Mouse (Mus musculus): ENCODE data around the gene Cux1. TPM values are rescaled to one million over a fixed set of nuclear protein-coding genes. Genes with fewer than 3 reads are reported as not detected.

Cux1 gene
- polyA plus RNA-seq, 1 experiment from 2014 or later = 82.3 TPM

GRCm38 (mm10) chr5:136521656-136522055 lies 45.6 kb downstream of the Cux1 start:
- peaks cover under 1% of the 10 kb centered on the region; the same call in 1 of the 2 replicates for H3K36me3 ChIP-seq
- no peak for ATAC-seq (ENCODE audit: insufficient number of reproducible peaks, insufficient read depth, low FRiP score, low TSS enrichment, low read depth)
- no peak overlapping the region for H3K9ac ChIP-seq (replicated peaks)
- H3K4me2 ChIP-seq = no peak overlapping the region
- no peaks in the 10 kb centered on the region for H3K9me3 ChIP-seq
- H3K4me1 ChIP-seq (replicated peaks) = peaks cover 23% of the 10 kb centered on the region
- no peak overlapping the region for H3K27ac ChIP-seq
- H3K27me3 ChIP-seq = no peaks in the 10 kb centered on the region
- H3K4me3 ChIP-seq (replicated peaks) = no peak overlapping the region
- WGBS = 89% methylated on average over 3 of the region's 3 CpGs

- H3K4me1 ChIP-seq (replicated peaks) = peaks cover 25% of the 10 kb centered on the region
- no peak overlapping the region for H3K9ac ChIP-seq (replicated peaks)
- no peak for ATAC-seq (ENCODE audit: insufficient number of reproducible peaks, insufficient read depth, low FRiP score, low TSS enrichment, low read depth)
- H3K4me3 ChIP-seq (replicated peaks) = no peak overlapping the region
- no peaks in the 10 kb centered on the region for H3K27me3 ChIP-seq
- 91% methylated on average over 3 of the region's 3 CpGs for WGBS
- H3K9me3 ChIP-seq = no peaks in the 10 kb centered on the region
- no peak overlapping the region for H3K27ac ChIP-seq
- no peak overlapping the region for H3K4me2 ChIP-seq
- H3K36me3 ChIP-seq = no peaks in the 10 kb centered on the region; the same call in 1 of the 2 replicates
Observed at GRCm38 (mm10) chr5:136518648-136519437, 48.4 kb downstream of the Cux1 start.

- ATAC-seq (ENCODE audit: insufficient number of reproducible peaks, insufficient read depth, low FRiP score, low TSS enrichment, low read depth) = no peak
- H3K36me3 ChIP-seq = no peaks in the 10 kb centered on the region; the same call in 1 of the 2 replicates
- no peaks in the 10 kb centered on the region for H3K9me3 ChIP-seq
- peaks cover 12% of the 10 kb centered on the region for H3K4me1 ChIP-seq (replicated peaks)
- H3K4me3 ChIP-seq (replicated peaks) = no peak overlapping the region
- H3K27me3 ChIP-seq = no peaks in the 10 kb centered on the region
- no peak overlapping the region for H3K9ac ChIP-seq (replicated peaks)
- no peak overlapping the region for H3K27ac ChIP-seq
- WGBS = 59% methylated on average over 2 of the region's 2 CpGs
- H3K4me2 ChIP-seq = no peak overlapping the region
Observed at GRCm38 (mm10) chr5:136517510-136517909, 49.8 kb downstream of the Cux1 start.

- no peak for ATAC-seq (ENCODE audit: insufficient number of reproducible peaks, insufficient read depth, low FRiP score, low TSS enrichment, low read depth)
- Histone ChIP-seq H3K36me3 (no peaks in the 10 kb centered on the region; the same call in 1 of the 2 replicates), H3K4me1 (replicated peaks) (peaks cover 15% of the 10 kb centered on the region), H3K27ac (no peak overlapping the region), H3K4me2 (no peak overlapping the region), H3K9ac (replicated peaks) (no peak overlapping the region), H3K9me3 (no peaks in the 10 kb centered on the region), H3K4me3 (replicated peaks) (no peak overlapping the region), H3K27me3 (no peaks in the 10 kb centered on the region)
- 75% methylated on average over 3 of the region's 3 CpGs for WGBS
Observed at GRCm38 (mm10) chr5:136516593-136516992, 50.7 kb downstream of the Cux1 start.

GRCm38 (mm10) chr5:136514049-136514677 lies 53.1 kb downstream of the Cux1 start:
- no peak overlapping the region for H3K4me2 ChIP-seq
- H3K27ac ChIP-seq = no peak overlapping the region
- no peak overlapping the region for H3K9ac ChIP-seq (replicated peaks)
- no peaks in the 10 kb centered on the region for H3K27me3 ChIP-seq
- no peak for ATAC-seq (ENCODE audit: insufficient number of reproducible peaks, insufficient read depth, low FRiP score, low TSS enrichment, low read depth)
- WGBS = 68% methylated on average over 6 of the region's 6 CpGs
- peaks cover 21% of the 10 kb centered on the region for H3K4me1 ChIP-seq (replicated peaks)
- no peaks in the 10 kb centered on the region for H3K9me3 ChIP-seq
- H3K36me3 ChIP-seq = no peaks in the 10 kb centered on the region; the same call in 1 of the 2 replicates
- no peak overlapping the region for H3K4me3 ChIP-seq (replicated peaks)

- Histone ChIP-seq H3K9me3 (no peaks in the 10 kb centered on the region), H3K27me3 (0 out of 2 replicates have a peak, but pooled peaks cover 4% of the 10 kb centered on the region), H3K36me3 (no peaks in the 10 kb centered on the region; the same call in 1 of the 2 replicates), H3K27ac (no peak overlapping the region), H3K4me3 (replicated peaks) (no peak overlapping the region), H3K4me1 (replicated peaks) (peaks cover 16% of the 10 kb centered on the region), H3K4me2 (no peak overlapping the region), H3K9ac (replicated peaks) (no peak overlapping the region)
- 90% methylated on average over 2 of the region's 2 CpGs for WGBS
- ATAC-seq (ENCODE audit: insufficient number of reproducible peaks, insufficient read depth, low FRiP score, low TSS enrichment, low read depth) = no peak
Observed at GRCm38 (mm10) chr5:136512103-136512674, 55.1 kb downstream of the Cux1 start.

- 74% methylated on average over 7 of the region's 7 CpGs for WGBS
- no peak overlapping the region for H3K4me2 ChIP-seq
- no peak for ATAC-seq (ENCODE audit: insufficient number of reproducible peaks, insufficient read depth, low FRiP score, low TSS enrichment, low read depth)
Observed at GRCm38 (mm10) chr5:136511378-136511777, 55.9 kb downstream of the Cux1 start.

GRCm38 (mm10) chr5:136510609-136511008 lies 56.7 kb downstream of the Cux1 start:
- 95% methylated on average over 5 of the region's 5 CpGs for WGBS
- no peaks in the 10 kb centered on the region; the same call in 1 of the 2 replicates for H3K36me3 ChIP-seq
- no peak overlapping the region for H3K9ac ChIP-seq (replicated peaks)
- H3K9me3 ChIP-seq = no peaks in the 10 kb centered on the region
- H3K27me3 ChIP-seq = 0 out of 2 replicates have a peak, but pooled peaks cover 4% of the 10 kb centered on the region
- no peak for ATAC-seq (ENCODE audit: insufficient number of reproducible peaks, insufficient read depth, low FRiP score, low TSS enrichment, low read depth)
- no peak overlapping the region for H3K27ac ChIP-seq
- H3K4me2 ChIP-seq = no peak overlapping the region
- peaks cover 12% of the 10 kb centered on the region for H3K4me1 ChIP-seq (replicated peaks)
- H3K4me3 ChIP-seq (replicated peaks) = no peak overlapping the region

More at GRCm38 (mm10) chr5:136511378-136511777, 55.9 kb downstream of the Cux1 start:
- H3K27me3 ChIP-seq = 0 out of 2 replicates have a peak, but pooled peaks cover 4% of the 10 kb centered on the region
- no peaks in the 10 kb centered on the region for H3K9me3 ChIP-seq
- no peak overlapping the region for H3K4me3 ChIP-seq (replicated peaks)
- H3K27ac ChIP-seq = no peak overlapping the region
- H3K9ac ChIP-seq (replicated peaks) = no peak overlapping the region
- H3K36me3 ChIP-seq = no peaks in the 10 kb centered on the region; the same call in 1 of the 2 replicates
- peaks cover 16% of the 10 kb centered on the region for H3K4me1 ChIP-seq (replicated peaks)

- no peak overlapping the region for H3K4me2 ChIP-seq
- H3K4me3 ChIP-seq (replicated peaks) = no peak overlapping the region
- H3K4me1 ChIP-seq (replicated peaks) = peaks cover 34% of the 10 kb centered on the region
- ATAC-seq (ENCODE audit: insufficient number of reproducible peaks, insufficient read depth, low FRiP score, low TSS enrichment, low read depth) = no peak
- H3K9ac ChIP-seq (replicated peaks) = no peak overlapping the region
- H3K9me3 ChIP-seq = no peaks in the 10 kb centered on the region
- H3K27me3 ChIP-seq = peaks cover 4% of the 10 kb centered on the region; the same call in 1 of the 2 replicates
- H3K27ac ChIP-seq = no peak overlapping the region
- WGBS = 81% methylated on average over 4 of the region's 4 CpGs
- H3K36me3 ChIP-seq = no peaks in the 10 kb centered on the region
Observed at GRCm38 (mm10) chr5:136507629-136508028, 59.7 kb downstream of the Cux1 start.

- Histone ChIP-seq H3K4me1 (replicated peaks) (peaks cover 44% of the 10 kb centered on the region), H3K9ac (replicated peaks) (no peak overlapping the region), H3K4me3 (replicated peaks) (no peak overlapping the region), H3K36me3 (no peaks in the 10 kb centered on the region), H3K9me3 (no peaks in the 10 kb centered on the region), H3K27me3 (peaks cover 4% of the 10 kb centered on the region; the same call in 1 of the 2 replicates), H3K4me2 (no peak overlapping the region), H3K27ac (no peak overlapping the region)
- ATAC-seq (ENCODE audit: insufficient number of reproducible peaks, insufficient read depth, low FRiP score, low TSS enrichment, low read depth) = no peak
- WGBS = 89% methylated on average over 1 of the region's 1 CpGs
Observed at GRCm38 (mm10) chr5:136506262-136506661, 61.0 kb downstream of the Cux1 start.

- ATAC-seq (ENCODE audit: insufficient number of reproducible peaks, insufficient read depth, low FRiP score, low TSS enrichment, low read depth) = no peak
Observed at GRCm38 (mm10) chr5:136502491-136503086, 64.7 kb downstream of the Cux1 start.

More at GRCm38 (mm10) chr5:136502491-136503086, 64.7 kb downstream of the Cux1 start:
- 13% methylated on average over 5 of the region's 5 CpGs for WGBS
- Histone ChIP-seq H3K27ac (peak overlapping the region; percentile 50; the same call in 1 of the 2 replicates), H3K9ac (replicated peaks) (0 out of 2 replicates have a peak overlapping the region, but pooled peaks have one; percentile 23), H3K4me2 (peak overlapping the region; percentile 31), H3K9me3 (no peaks in the 10 kb centered on the region), H3K36me3 (no peaks in the 10 kb centered on the region), H3K4me3 (replicated peaks) (no peak overlapping the region), H3K4me1 (replicated peaks) (peaks cover 70% of the 10 kb centered on the region), H3K27me3 (peaks cover 12% of the 10 kb centered on the region)
